Mouse (Mus musculus) neural tube, embryonic 11.5 days (tissue): ENCODE results near the gene Fyn. TPM values are rescaled to one million over a fixed set of nuclear protein-coding genes. Genes with fewer than 3 reads are reported as not detected.

Experiments used
- ATAC-seq: fragments of 200-750 bp; cut with Nextera tagmentation; 2 replicates; pipeline ENCODE4 v1.8.0; 2017; ENCODE audit warnings: moderate number of reproducible peaks, mild to moderate bottlenecking, moderate TSS enrichment, moderate library complexity; ENCODE audit not compliant: insufficient read depth, low FRiP score, low TSS enrichment
- DNase-seq: peaks from one replicate; pipeline ENCODE4 v3.0.0-alpha.2; 2015; ENCODE audit warnings: low spot score
- H3K27ac ChIP-seq: fragments of 300-500 bp; sonication (generic); 2 replicates; pipeline ENCODE4 v1.5.1; 2014; ENCODE audit warnings: low read depth, mild to moderate bottlenecking, low read length
- H3K27me3 ChIP-seq: fragments of 300-500 bp; sonication (generic); 2 replicates; pipeline ENCODE4 v1.6.1; 2014; ENCODE audit warnings: mild to moderate bottlenecking, low read length, mixed read lengths; ENCODE audit not compliant: control insufficient read depth, insufficient read depth
- H3K36me3 ChIP-seq: fragments of 300-500 bp; sonication (generic); 2 replicates; pipeline ENCODE4 v1.6.1; 2014; ENCODE audit warnings: mild to moderate bottlenecking, low read length, moderate library complexity, mixed read lengths; ENCODE audit not compliant: control insufficient read depth, insufficient read depth
- H3K4me1 ChIP-seq: fragments of 300-500 bp; sonication (generic); 2 replicates; pipeline ENCODE4 v1.6.1; 2014; ENCODE audit warnings: low read length, mixed read lengths; ENCODE audit not compliant: control insufficient read depth, insufficient read depth
- H3K4me2 ChIP-seq: fragments of 300-500 bp; sonication (generic); 2 replicates; pipeline ENCODE4 v1.6.1; 2014; ENCODE audit warnings: low read depth, mild to moderate bottlenecking, moderate library complexity
- H3K4me3 ChIP-seq: fragments of 300-500 bp; sonication (generic); 2 replicates; pipeline ENCODE4 v1.5.1; 2014; ENCODE audit warnings: low read depth, low read length
- H3K9ac ChIP-seq: fragments of 300-500 bp; sonication (generic); 2 replicates; pipeline ENCODE4 v1.6.1; 2014; ENCODE audit warnings: mild to moderate bottlenecking, low read length
- H3K9me3 ChIP-seq: fragments of 300-500 bp; sonication (generic); 2 replicates; pipeline ENCODE4 v1.6.1; 2016; ENCODE audit warnings: low read length; ENCODE audit not compliant: control insufficient read depth
- WGBS: fragments of 180-500 bp; shearing (Covaris S2); extraction: QIAGEN DNeasy Blood & Tissue Kit; methylation state at CpG from one replicate; pipeline ENCODE4 v1.1.7; 2014; 5-methylcytosine and 5-hydroxymethylcytosine counted together
- polyA plus RNA-seq: library from polyadenylated mRNA; unstranded; fragments of >200 nt; fragmentation: Nextera tagmentation; extraction: Ambion mirVana; gene quantifications from 2 replicates; pipeline ENCODE4 v1.2.1, GENCODE M21; 2014

Fyn gene
- polyA plus RNA-seq, 1 experiment from 2014 or later = 66.0 TPM

GRCm38 (mm10) chr10:39386203-39386602 is 17.5 kb downstream of the Fyn start:
- H3K9me3 ChIP-seq = no peaks in the 10 kb centered on the region
- H3K4me1 ChIP-seq = peaks cover 3% of the 10 kb centered on the region
- no peak overlapping the region for H3K27ac ChIP-seq
- DNase-seq = no peak
- H3K4me2 ChIP-seq = no peak overlapping the region
- ATAC-seq = no peak
- 70% methylated on average over 15 of the region's 15 CpGs for WGBS
- no peaks in the 10 kb centered on the region for H3K36me3 ChIP-seq
- no peak overlapping the region for H3K4me3 ChIP-seq
- H3K9ac ChIP-seq = no peak overlapping the region
- no peaks in the 10 kb centered on the region for H3K27me3 ChIP-seq

GRCm38 (mm10) chr10:39387024-39387423 is 18.4 kb downstream of the Fyn start:
- DNase-seq (no peak), ATAC-seq (no peak)
- H3K4me3 ChIP-seq = no peak overlapping the region
- no peaks in the 10 kb centered on the region for H3K36me3 ChIP-seq
- no peaks in the 10 kb centered on the region for H3K27me3 ChIP-seq
- H3K27ac ChIP-seq = no peak overlapping the region
- 60% methylated on average over 5 of the region's 5 CpGs for WGBS
- H3K4me2 ChIP-seq = no peak overlapping the region
- no peak overlapping the region for H3K9ac ChIP-seq
- no peaks in the 10 kb centered on the region for H3K9me3 ChIP-seq
- peaks cover 3% of the 10 kb centered on the region for H3K4me1 ChIP-seq

DNA sequence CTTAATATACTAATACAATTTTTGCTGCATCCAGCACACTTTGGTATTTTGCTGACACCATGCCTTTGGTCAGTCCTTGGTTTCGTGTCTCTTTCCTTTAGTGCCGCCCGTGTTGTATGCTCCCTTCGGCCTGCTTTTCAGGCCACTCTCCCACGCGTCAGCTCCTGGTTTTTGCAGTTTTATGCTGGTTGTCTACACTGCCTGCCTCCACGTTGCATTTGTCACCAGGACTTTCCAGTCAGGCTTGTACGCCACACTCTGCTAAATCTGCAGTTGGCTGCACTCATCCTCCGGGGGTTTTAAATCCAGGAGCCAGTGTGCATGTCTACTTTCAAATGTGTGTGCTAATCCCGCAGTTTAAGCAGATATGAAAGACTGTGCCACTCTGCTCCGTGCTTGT is 18.9 kb downstream of the Fyn start:
- Histone ChIP-seq H3K4me1 (peaks cover 3% of the 10 kb centered on the region), H3K27ac (no peak overlapping the region)
- 88% methylated on average over 11 of the region's 11 CpGs for WGBS

GRCm38 (mm10) chr10:39388144-39388543 is 19.5 kb downstream of the Fyn start:
- Histone ChIP-seq H3K9ac (no peak overlapping the region), H3K27me3 (no peaks in the 10 kb centered on the region), H3K4me2 (no peak overlapping the region), H3K9me3 (no peaks in the 10 kb centered on the region), H3K4me1 (peaks cover 3% of the 10 kb centered on the region), H3K27ac (no peak overlapping the region), H3K4me3 (no peak overlapping the region), H3K36me3 (no peaks in the 10 kb centered on the region)
- ATAC-seq (no peak), DNase-seq (no peak)
- 92% methylated on average over 3 of the region's 3 CpGs for WGBS

More for the DNA sequence above, 18.9 kb downstream of the Fyn start:
- Histone ChIP-seq H3K4me2 (no peak overlapping the region), H3K27me3 (no peaks in the 10 kb centered on the region), H3K9ac (no peak overlapping the region), H3K4me3 (no peak overlapping the region), H3K9me3 (no peaks in the 10 kb centered on the region), H3K36me3 (no peaks in the 10 kb centered on the region)
- DNase-seq (no peak), ATAC-seq (no peak)

DNA sequence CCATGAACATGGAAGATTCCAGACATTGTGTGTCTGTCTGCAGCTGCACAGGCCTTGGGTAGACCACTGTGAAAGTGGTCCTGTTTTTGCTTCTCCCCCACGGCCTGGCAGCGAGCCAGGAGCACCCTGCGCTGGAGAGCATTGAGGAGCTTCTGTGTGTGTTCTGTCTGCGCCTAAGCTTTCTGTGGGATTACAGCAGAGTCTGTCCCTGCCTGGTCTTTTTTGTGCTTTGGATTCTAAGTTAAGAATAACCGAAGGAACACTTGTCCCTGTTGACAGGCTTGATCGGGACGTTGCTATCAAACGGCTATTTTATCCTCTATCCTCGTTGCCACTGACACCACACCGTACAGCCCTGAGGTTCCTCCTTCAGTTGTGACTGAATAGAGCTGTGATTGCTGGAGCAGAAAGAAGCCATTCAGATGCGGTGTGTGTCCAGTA is 20.8 kb downstream of the Fyn start:
- Histone ChIP-seq H3K9ac (no peak overlapping the region), H3K36me3 (no peaks in the 10 kb centered on the region), H3K4me3 (no peak overlapping the region), H3K9me3 (no peaks in the 10 kb centered on the region), H3K27ac (no peak overlapping the region), H3K4me1 (peaks cover 3% of the 10 kb centered on the region), H3K4me2 (no peak overlapping the region), H3K27me3 (no peaks in the 10 kb centered on the region)
- ATAC-seq (no peak), DNase-seq (no peak)
- 89% methylated on average over 11 of the region's 11 CpGs for WGBS

GRCm38 (mm10) chr10:39390541-39390940 is 21.9 kb downstream of the Fyn start:
- 81% methylated on average over 7 of the region's 7 CpGs for WGBS
- Histone ChIP-seq H3K27ac (no peak overlapping the region), H3K9ac (no peak overlapping the region), H3K9me3 (no peaks in the 10 kb centered on the region), H3K27me3 (no peaks in the 10 kb centered on the region), H3K4me3 (no peak overlapping the region), H3K36me3 (no peaks in the 10 kb centered on the region), H3K4me1 (no peaks in the 10 kb centered on the region; the same call in none of the 2 replicates), H3K4me2 (no peak overlapping the region)
- DNase-seq (no peak), ATAC-seq (no peak)

GRCm38 (mm10) chr10:39392900-39393483 is 24.3 kb downstream of the Fyn start:
- Histone ChIP-seq H3K36me3 (no peaks in the 10 kb centered on the region), H3K9ac (no peak overlapping the region), H3K4me1 (no peaks in the 10 kb centered on the region), H3K9me3 (no peaks in the 10 kb centered on the region), H3K4me2 (no peak overlapping the region), H3K27ac (no peak overlapping the region), H3K4me3 (no peak overlapping the region), H3K27me3 (no peaks in the 10 kb centered on the region)
- ATAC-seq (no peak), DNase-seq (no peak)
- 84% methylated on average over 6 of the region's 6 CpGs for WGBS

GRCm38 (mm10) chr10:39395544-39395943 is 26.9 kb downstream of the Fyn start:
- no peak overlapping the region for H3K9ac ChIP-seq
- no peaks in the 10 kb centered on the region for H3K4me1 ChIP-seq
- H3K4me3 ChIP-seq = no peak overlapping the region
- H3K36me3 ChIP-seq = no peaks in the 10 kb centered on the region
- no peaks in the 10 kb centered on the region for H3K27me3 ChIP-seq
- H3K4me2 ChIP-seq = no peak overlapping the region
- 95% methylated on average over 5 of the region's 5 CpGs for WGBS
- H3K27ac ChIP-seq = no peak overlapping the region
- DNase-seq (no peak), ATAC-seq (no peak)
- H3K9me3 ChIP-seq = no peaks in the 10 kb centered on the region

DNA sequence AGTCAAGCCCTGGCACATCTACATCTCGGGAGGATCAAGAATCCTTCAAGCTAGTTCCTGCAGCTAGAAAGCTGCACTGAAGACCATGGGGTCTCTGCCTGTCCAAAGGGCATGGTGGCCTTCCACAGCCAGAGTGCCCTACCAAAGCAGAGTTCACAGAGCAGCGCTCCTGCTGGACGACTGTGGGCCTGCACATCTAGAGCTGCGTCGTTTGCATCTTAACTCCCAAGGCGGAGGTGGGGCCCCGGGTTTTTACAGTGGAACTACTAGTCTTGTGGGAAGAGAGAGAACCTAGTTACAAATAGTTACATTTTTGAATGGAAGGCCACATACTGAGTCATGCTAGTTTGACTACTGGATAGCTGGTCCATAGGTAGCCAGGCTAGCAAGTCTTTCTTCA is 30.3 kb downstream of the Fyn start:
- ATAC-seq (no peak), DNase-seq (no peak)
- Histone ChIP-seq H3K4me2 (no peak overlapping the region), H3K36me3 (no peaks in the 10 kb centered on the region), H3K4me1 (no peaks in the 10 kb centered on the region), H3K27ac (no peak overlapping the region), H3K9me3 (no peaks in the 10 kb centered on the region), H3K9ac (no peak overlapping the region), H3K27me3 (no peaks in the 10 kb centered on the region), H3K4me3 (no peak overlapping the region)
- 85% methylated on average over 7 of the region's 7 CpGs for WGBS
